Mouse (Mus musculus) brown adipose tissue, adult 24 weeks (tissue): ENCODE data around the gene Foxp1. TPM values are rescaled to one million over a fixed set of nuclear protein-coding genes. Genes with fewer than 3 reads are reported as not detected.

Source experiments
- H3K27ac ChIP-seq: fragments of 200-500 bp; replicated peaks from 2 replicates; pipeline ENCODE4 v1.5.1; 2012; ENCODE audit warnings: low read depth, mild to moderate bottlenecking, low read length
- H3K4me1 ChIP-seq: fragments of 200-500 bp; 2 replicates; pipeline ENCODE4 v1.6.1; 2012; ENCODE audit warnings: low read length, mixed read lengths; ENCODE audit not compliant: control insufficient read depth, insufficient read depth, insufficient read length
- H3K4me3 ChIP-seq: fragments of 200-500 bp; 2 replicates; pipeline ENCODE4 v1.5.1; 2012; ENCODE audit warnings: low read depth, mild to moderate bottlenecking, low read length, moderate library complexity; ENCODE audit not compliant: insufficient read depth
- polyA plus RNA-seq: library from polyadenylated mRNA; stranded (reverse); fragments of >200 nt; gene quantifications from 2 replicates; pipeline ENCODE4 v1.2.4, GENCODE M21; 2012; ENCODE audit not compliant: missing spikeins, insufficient read depth, insufficient read length

The Foxp1 gene
- polyA plus RNA-seq, 1 experiment: 10.1 TPM

DNA sequence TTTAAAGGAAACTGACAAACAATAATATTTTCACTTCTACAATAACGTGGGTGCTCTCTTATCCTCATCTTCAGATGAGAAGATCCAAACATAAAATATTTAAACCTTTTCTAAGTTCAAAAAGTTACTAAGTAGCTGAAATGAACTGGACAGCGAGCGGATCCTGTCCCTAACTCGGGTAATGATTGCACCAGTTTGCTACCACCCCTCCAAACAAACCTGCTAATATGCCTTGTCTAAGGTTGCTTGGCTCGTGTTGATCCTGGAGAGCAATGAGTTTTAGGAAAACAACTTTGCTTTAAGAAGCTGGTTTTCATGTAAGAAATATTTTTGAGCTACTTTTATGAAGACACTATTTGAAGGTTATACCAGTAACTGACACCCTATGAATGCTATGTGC, 197.1 kb downstream of the Foxp1 start:
- H3K27ac ChIP-seq: no peak overlapping the region
- no peak overlapping the region for H3K4me3 ChIP-seq
- H3K4me1 ChIP-seq: peaks cover 2% of the 10 kb centered on the region

DNA sequence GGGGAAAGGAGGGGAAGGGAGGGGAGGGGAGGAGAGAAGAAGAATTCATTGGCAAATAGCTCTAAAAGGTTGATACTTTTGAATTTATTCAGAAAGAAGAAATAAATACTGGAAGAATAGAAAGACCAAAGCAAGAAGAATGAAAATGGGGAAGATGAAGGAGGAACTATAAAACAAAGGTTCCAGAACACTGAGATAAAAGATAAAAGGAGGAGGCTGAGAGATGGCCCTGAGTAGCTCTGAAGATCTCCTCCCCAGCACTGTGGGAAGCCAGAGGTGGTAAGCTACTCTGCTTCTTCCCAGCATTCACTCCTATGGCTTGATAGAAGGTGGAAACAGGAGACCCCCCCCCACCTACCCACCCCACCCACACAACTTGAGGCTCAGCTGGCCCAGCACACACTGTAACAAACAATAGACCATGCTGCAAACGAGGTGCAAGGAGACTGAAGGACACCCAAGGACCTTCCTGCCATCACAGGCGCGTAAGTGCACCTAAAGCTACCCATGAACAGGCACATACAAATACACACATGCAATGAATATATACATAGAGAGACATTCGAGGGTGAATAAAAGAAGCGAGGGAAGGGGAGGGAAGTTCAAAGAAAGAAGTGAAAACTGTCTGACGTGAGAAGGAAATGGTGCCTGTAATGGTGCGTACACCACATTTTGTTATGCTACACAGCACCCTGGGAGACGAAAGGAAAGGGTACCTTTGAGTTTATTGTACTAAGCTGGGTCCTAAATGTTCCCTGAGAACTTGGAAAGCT, 200.2 kb downstream of the Foxp1 start:
- H3K27ac ChIP-seq: no peak overlapping the region
- no peak overlapping the region for H3K4me3 ChIP-seq

DNA sequence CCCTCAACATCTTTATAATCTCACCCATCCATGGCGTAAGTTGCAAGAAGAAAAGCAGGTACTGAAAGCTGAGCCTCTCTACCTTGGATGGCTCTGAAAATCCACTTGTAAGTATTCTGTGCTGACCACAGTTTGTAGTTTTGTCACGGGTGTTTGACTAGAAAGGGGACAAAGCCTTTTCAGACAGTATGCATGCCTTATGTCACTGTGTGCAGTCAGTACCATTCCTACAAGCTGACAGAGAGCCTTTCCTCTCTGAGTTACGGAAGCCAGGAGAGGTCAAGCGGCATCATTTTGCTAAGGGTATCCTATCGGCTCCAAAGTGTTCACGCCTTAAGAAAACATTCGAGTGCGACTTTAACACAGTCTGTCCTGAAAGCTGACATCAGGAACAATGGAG, 202.1 kb downstream of the Foxp1 start:
- Histone ChIP-seq H3K27ac (no peak overlapping the region), H3K4me1 (peaks cover 4% of the 10 kb centered on the region), H3K4me3 (no peak overlapping the region)

More for the DNA sequence above, 200.2 kb downstream of the Foxp1 start:
- H3K4me1 ChIP-seq: peaks cover 2% of the 10 kb centered on the region

DNA sequence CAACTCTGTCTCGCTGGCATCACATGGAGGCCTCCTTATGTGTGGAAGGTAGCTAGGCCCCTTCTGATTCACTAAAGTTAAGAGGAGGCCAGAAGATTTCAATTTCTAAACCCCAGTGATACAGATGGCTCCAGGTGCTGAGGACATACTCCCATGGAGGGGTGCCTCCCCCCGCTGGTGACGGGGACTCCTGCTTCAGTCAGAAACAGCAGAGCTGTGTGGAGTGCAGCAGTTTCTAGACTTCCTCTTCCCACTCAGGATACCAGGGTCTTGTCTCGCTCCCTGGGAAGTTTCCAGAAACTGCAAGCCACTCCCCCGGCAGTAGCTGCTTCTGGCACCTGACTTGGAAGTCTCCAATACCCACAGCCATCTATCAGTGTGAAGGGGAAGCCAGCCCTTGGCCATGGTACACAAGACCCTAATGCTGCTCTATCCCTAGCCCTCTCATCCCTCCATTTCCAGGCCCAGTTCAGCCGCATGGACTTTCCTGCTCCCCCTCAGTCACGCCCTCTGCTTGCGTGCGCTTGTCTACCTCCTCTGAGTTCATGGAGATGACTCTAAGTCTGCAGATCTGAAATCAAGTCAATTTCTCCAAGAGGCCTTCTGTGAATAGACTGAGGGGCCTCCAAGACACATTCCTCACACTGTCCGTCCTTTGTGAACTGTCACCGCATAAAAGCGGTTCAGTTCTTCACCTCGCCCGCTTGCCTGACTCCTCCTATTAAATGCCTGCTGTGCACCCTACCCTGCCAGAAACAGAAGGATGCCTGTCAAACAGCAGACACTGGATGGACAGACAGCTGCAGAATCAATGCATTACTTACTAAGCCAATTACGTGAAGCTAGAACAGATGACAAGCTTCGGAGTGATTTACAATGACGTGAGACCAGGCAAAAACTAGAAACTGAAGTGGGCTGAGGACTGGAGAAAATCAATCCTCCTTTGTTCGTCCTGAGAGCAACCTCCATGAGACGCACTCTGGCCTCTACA, 202.8 kb downstream of the Foxp1 start:
- Histone ChIP-seq H3K4me3 (no peak overlapping the region), H3K27ac (no peak overlapping the region), H3K4me1 (peaks cover 4% of the 10 kb centered on the region)

DNA sequence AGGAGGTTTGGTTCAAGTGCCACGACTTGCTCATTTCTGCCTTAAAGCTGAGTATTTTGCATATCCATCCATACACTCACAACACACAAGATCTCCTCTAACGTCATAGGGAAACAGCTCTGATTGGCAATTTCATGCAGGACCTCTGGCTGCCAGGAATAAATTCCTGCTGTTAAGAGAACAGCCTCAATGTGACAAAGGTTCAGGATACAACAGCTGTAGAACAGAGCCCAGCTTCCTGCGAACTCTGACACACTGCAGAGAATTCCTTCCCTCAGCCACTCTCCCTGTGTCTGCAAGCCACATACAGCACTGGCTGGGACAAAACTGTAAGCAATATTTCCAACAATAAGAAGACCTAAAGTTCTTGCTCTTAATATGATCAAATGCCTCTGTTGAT, 207.8 kb downstream of the Foxp1 start:
- peaks cover 4% of the 10 kb centered on the region for H3K4me1 ChIP-seq
- no peak overlapping the region for H3K27ac ChIP-seq
- H3K4me3 ChIP-seq: no peak overlapping the region

DNA sequence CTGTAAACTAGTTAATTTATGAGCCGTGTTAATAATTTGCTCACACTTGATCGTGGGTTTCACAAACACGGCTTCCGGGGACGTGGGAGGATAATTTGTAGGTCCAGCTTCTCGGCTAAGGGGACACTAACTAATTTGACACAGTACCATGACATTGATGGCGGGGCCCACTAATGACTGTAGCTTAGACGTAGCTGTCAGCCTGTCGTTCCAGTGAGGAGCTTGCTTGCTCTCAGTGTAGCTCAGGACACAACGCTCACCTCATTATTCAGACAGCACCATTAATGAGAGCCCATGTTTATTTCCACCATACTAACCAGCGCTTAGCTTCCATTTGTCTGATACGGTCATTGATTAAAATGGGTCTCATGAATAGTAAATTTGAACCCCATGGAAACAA, 212.0 kb downstream of the Foxp1 start:
- H3K27ac ChIP-seq: no peak overlapping the region
- no peak overlapping the region for H3K4me3 ChIP-seq
- no peaks in the 10 kb centered on the region for H3K4me1 ChIP-seq

DNA sequence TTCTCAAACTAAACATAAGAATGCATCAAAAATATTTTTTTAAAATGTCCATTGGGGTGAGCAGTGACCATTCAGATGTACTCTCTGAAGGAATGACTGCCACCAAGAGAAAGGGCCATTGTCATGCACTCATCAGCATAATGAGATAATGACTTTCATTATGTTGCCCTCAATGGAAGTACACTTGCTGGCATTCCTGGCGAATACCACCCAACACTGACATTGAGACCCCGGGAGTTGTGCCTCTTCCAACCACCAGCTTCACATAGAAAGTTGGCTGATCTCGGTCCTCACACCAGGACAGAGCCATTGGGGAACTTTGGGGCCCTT, 212.4 kb downstream of the Foxp1 start:
- H3K27ac ChIP-seq: no peak overlapping the region
- no peaks in the 10 kb centered on the region for H3K4me1 ChIP-seq
- H3K4me3 ChIP-seq: no peak overlapping the region

DNA sequence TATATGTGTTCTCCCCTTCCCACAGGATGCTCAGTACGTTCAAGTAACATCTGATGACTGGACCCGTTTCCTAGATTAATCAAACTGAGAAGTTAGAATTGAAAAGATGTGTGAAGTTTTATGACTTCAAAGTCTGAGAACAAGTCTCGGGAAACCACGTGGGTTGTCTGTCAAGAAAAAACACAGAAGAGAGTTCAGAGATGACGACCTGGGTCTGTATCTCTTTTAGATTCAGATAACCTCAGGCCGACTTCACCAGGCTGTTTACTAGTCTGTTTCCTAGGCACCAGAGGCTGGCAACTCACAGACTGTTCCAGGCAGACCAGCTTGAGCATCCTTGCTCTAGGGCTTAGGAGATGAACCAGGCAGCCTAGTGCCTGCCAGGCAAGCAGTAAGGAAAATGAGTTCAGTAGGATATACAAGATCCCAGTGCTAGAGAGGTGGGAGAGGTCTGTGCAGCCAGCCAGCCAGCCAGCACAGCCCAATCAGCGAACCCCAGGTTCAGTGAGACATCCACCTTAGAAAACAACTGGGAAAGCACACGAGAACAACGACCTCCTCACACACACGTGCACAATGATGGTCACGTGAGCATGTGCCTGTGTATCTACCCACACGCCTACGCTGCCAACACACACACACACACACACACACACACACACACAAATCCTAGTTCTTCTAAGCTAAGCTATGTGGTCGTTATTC, 212.9 kb downstream of the Foxp1 start:
- no peak overlapping the region for H3K27ac ChIP-seq
- H3K4me3 ChIP-seq: no peak overlapping the region

DNA sequence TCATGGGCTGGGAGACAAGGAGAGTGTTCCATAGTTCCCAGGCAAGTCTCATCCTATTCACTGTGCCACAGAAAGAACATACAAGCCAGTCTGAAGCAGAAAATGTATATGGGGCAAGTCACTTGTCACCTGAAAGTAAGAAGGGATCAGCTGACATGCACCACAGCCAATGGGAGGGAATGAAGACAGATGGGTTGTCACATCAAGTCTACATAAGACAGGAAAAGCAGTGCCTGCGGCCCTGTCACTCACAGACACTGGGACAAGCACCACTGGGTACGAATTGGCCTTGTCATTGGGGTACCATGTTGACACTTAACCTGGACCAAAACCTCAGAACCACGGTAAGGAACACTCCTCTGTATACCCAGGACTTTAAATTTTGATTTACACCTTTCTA, 216.8 kb downstream of the Foxp1 start:
- no peak overlapping the region for H3K4me3 ChIP-seq
- no peak overlapping the region for H3K27ac ChIP-seq

More for the DNA sequence above, 212.9 kb downstream of the Foxp1 start:
- H3K4me1 ChIP-seq: no peaks in the 10 kb centered on the region

DNA sequence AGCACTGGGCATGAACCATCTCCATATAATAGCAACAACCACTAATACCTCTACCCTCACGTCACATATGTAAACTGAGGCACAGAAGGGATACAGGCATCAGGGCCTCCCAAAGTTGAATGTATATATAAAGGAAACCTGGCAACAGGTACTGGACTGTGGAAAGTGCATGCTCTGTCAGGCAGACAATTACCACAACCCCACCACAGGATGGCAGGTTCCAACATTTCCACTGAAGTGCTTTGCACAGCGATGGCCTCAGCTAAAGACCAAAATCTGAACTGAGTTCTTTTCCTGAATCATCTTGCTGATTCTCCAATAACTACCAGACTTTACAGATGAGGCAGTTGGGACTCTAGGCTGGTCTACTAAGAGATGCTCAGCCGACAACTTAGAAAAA, 217.3 kb downstream of the Foxp1 start:
- Histone ChIP-seq H3K4me3 (no peak overlapping the region), H3K4me1 (peaks cover 8% of the 10 kb centered on the region; the same call in 1 of the 2 replicates), H3K27ac (no peak overlapping the region)

More for the DNA sequence above, 216.8 kb downstream of the Foxp1 start:
- peaks cover 8% of the 10 kb centered on the region; the same call in 1 of the 2 replicates for H3K4me1 ChIP-seq

DNA sequence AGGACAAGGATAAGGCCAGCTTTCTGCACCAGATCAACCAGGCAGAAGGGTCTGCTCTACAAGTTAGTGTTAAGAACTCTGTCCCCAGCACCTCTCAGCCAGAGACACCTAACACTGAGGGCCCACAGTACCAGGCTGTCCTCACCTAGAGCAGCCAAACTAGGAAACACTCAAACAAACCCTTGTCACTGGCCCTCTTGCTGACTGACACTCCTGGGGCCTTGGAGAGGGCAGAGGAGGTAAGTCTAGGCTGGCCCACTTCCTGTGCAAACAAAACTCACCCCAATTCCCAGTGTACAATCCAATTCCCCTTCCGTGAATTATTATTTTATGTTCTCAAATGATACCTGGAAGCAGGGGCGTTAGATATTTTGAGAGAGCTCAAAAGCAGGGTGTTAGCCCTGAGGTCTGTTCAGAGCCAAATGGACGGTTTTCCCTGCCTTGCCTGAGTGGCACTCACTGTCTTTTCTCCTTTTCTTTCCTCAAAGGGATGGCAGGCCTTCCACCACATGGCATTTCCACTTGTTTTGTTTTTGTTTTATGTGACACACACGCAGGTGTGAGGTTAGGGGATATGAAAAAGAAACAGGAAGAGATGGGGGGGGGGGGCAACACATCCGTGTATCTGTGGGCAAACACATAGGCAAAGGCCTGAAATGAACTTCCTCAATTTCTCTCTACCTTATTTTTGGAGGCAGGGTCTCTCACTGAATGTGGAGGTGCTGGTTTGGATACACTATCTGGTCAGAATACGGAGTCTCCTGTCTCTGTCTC, 219.7 kb downstream of the Foxp1 start:
- Histone ChIP-seq H3K4me1 (peaks cover 8% of the 10 kb centered on the region; the same call in 1 of the 2 replicates), H3K27ac (no peak overlapping the region), H3K4me3 (no peak overlapping the region)

DNA sequence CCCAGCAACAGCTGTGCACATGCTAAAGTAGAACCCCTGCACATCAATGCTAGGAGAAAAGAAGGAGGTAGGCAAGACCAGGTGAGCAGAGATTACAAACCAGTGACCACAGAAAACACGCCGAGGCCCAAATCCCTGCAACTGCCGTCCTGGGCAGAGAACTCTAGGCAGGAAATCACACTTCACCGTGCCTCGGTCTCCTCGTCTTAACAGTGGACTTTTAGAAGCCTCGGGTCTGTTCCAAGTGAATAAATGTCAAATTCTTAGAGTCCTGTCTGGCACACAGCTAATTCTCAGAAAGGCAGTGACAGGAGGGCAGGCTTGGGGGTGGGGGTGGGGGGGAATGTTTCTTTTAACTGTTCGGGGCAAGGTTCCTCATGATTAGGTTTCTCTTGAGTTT, 220.6 kb downstream of the Foxp1 start:
- Histone ChIP-seq H3K27ac (no peak overlapping the region), H3K4me1 (peaks cover 8% of the 10 kb centered on the region; the same call in 1 of the 2 replicates), H3K4me3 (no peak overlapping the region)

DNA sequence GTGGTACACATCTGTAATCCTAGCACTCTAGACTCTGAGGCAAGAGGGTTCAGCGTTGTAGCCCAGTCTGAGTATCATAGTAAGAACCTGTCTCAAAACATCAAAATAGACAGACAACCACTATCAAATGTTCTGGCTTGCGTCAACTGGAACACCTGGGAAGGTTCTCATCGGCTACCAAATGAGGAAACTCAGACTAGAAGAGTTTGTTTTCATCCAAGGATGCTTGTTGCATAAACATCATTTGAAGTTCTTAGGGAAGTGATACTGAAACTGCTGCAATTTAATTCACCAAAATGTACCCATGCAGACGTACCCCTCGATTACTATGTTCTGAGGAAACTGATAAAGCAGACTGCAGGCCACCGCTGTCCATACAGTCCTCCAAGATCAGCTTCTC, 222.3 kb downstream of the Foxp1 start:
- Histone ChIP-seq H3K27ac (no peak overlapping the region), H3K4me1 (peaks cover 8% of the 10 kb centered on the region), H3K4me3 (no peak overlapping the region)

DNA sequence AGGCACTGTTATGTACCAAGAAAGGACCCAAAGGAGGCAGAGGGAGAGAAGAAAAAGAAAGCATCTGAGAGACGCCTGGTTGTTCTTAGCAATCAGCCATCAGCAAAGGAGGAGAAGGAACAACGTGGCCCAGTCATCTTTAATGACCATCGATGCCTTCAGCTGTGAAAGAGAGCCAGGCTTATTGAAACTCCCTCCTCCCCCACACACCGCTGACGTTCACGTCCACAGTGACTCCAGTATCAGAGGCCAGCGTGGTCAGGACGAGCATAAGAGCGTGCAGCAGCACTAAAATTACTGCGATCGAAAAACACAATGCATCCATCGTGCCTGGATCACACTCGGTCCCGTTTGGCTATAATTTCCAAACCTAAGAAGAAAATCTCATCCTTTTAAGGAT, 223.3 kb downstream of the Foxp1 start:
- H3K27ac ChIP-seq: no peak overlapping the region
- H3K4me3 ChIP-seq: no peak overlapping the region
- H3K4me1 ChIP-seq: peaks cover 8% of the 10 kb centered on the region
